Mouse (Mus musculus): ENCODE data around the gene Top1. TPM values are rescaled to one million over a fixed set of nuclear protein-coding genes. Genes with fewer than 3 reads are reported as not detected.

The Top1 gene
- polyA plus RNA-seq, 1 experiment from 2014 or later: 67.6 TPM

GRCm38 (mm10) chr2:160725877-160726864, 80.5 kb downstream of the Top1 start:
- Histone ChIP-seq H3K27me3 (ENCODE audit: control insufficient read depth, insufficient read depth, low read length) (no peaks in the 10 kb centered on the region), H3K4me2 (replicated peaks) (no peak overlapping the region), H3K4me3 (replicated peaks; ENCODE audit: low read length) (no peak overlapping the region), H3K9me3 (ENCODE audit: control insufficient read depth, low read length) (no peaks in the 10 kb centered on the region), H3K36me3 (replicated peaks; ENCODE audit: control insufficient read depth, insufficient read depth) (peaks cover 46% of the 10 kb centered on the region), H3K27ac (no peak overlapping the region), H3K9ac (no peak overlapping the region), H3K4me1 (replicated peaks; ENCODE audit: control insufficient read depth, insufficient read depth, low read length) (0 out of 2 replicates have a peak, but pooled peaks cover 7% of the 10 kb centered on the region)
- no peak for ATAC-seq (ENCODE audit: low FRiP score)
- WGBS: 79% methylated on average over 6 of the region's 6 CpGs
- DNase-seq (ENCODE audit: low spot score): no peak

GRCm38 (mm10) chr2:160728972-160729371, 83.3 kb downstream of the Top1 start:
- ATAC-seq (ENCODE audit: low FRiP score): no peak
- WGBS: 91% methylated on average over 3 of the region's 3 CpGs
- peaks cover 24% of the 10 kb centered on the region for H3K4me1 ChIP-seq (replicated peaks; ENCODE audit: control insufficient read depth, insufficient read depth, low read length)

GRCm38 (mm10) chr2:160729436-160729835, 83.7 kb downstream of the Top1 start:
- peaks cover 29% of the 10 kb centered on the region for H3K4me1 ChIP-seq (replicated peaks; ENCODE audit: control insufficient read depth, insufficient read depth, low read length)
- WGBS: 68% methylated on average over 2 of the region's 2 CpGs
- ATAC-seq (ENCODE audit: low FRiP score): no peak

More at GRCm38 (mm10) chr2:160728972-160729371, 83.3 kb downstream of the Top1 start:
- DNase-seq (ENCODE audit: low spot score): no peak
- Histone ChIP-seq H3K27me3 (ENCODE audit: control insufficient read depth, insufficient read depth, low read length) (no peaks in the 10 kb centered on the region), H3K4me2 (replicated peaks) (no peak overlapping the region), H3K27ac (no peak overlapping the region), H3K36me3 (replicated peaks; ENCODE audit: control insufficient read depth, insufficient read depth) (peaks cover 20% of the 10 kb centered on the region), H3K4me3 (replicated peaks; ENCODE audit: low read length) (no peak overlapping the region), H3K9ac (no peak overlapping the region), H3K9me3 (ENCODE audit: control insufficient read depth, low read length) (no peaks in the 10 kb centered on the region)

GRCm38 (mm10) chr2:160729851-160730796, 84.4 kb downstream of the Top1 start:
- peaks cover 35% of the 10 kb centered on the region for H3K4me1 ChIP-seq (replicated peaks; ENCODE audit: control insufficient read depth, insufficient read depth, low read length)
- 33% methylated on average over 17 of the region's 17 CpGs for WGBS
- no peaks in the 10 kb centered on the region for H3K27me3 ChIP-seq (ENCODE audit: control insufficient read depth, insufficient read depth, low read length)
- DNase-seq (ENCODE audit: low spot score): peak; percentile 50
- H3K9ac ChIP-seq: peak overlapping the region; percentile 100
- peak overlapping the region; percentile 99; the same call in 1 of the 2 replicates for H3K27ac ChIP-seq
- H3K36me3 ChIP-seq (replicated peaks; ENCODE audit: control insufficient read depth, insufficient read depth): peaks cover 14% of the 10 kb centered on the region
- no peak for ATAC-seq (ENCODE audit: low FRiP score)
- H3K4me2 ChIP-seq (replicated peaks): peak overlapping the region; percentile 88
- H3K4me3 ChIP-seq (replicated peaks; ENCODE audit: low read length): peak overlapping the region; percentile 93
- H3K9me3 ChIP-seq (ENCODE audit: control insufficient read depth, low read length): no peaks in the 10 kb centered on the region

More at GRCm38 (mm10) chr2:160729436-160729835, 83.7 kb downstream of the Top1 start:
- Histone ChIP-seq H3K27me3 (ENCODE audit: control insufficient read depth, insufficient read depth, low read length) (no peaks in the 10 kb centered on the region), H3K36me3 (replicated peaks; ENCODE audit: control insufficient read depth, insufficient read depth) (peaks cover 18% of the 10 kb centered on the region), H3K9me3 (ENCODE audit: control insufficient read depth, low read length) (no peaks in the 10 kb centered on the region), H3K9ac (no peak overlapping the region), H3K27ac (no peak overlapping the region), H3K4me3 (replicated peaks; ENCODE audit: low read length) (no peak overlapping the region), H3K4me2 (replicated peaks) (no peak overlapping the region)
- no peak for DNase-seq (ENCODE audit: low spot score)

- H3K4me2 ChIP-seq (replicated peaks): peak overlapping the region; percentile 88
- peak overlapping the region; percentile 100 for H3K9ac ChIP-seq
- WGBS: 7% methylated on average over 19 of the region's 19 CpGs
- H3K36me3 ChIP-seq (replicated peaks; ENCODE audit: control insufficient read depth, insufficient read depth): 0 out of 2 replicates have a peak, but pooled peaks cover 10% of the 10 kb centered on the region
- ATAC-seq (ENCODE audit: low FRiP score) (no peak; the same call in 1 of the 2 replicates), DNase-seq (ENCODE audit: low spot score) (no peak)
- H3K27me3 ChIP-seq (ENCODE audit: control insufficient read depth, insufficient read depth, low read length): no peaks in the 10 kb centered on the region
- peak overlapping the region; percentile 93 for H3K4me3 ChIP-seq (replicated peaks; ENCODE audit: low read length)
- peak overlapping the region; percentile 99 for H3K27ac ChIP-seq
- peaks cover 40% of the 10 kb centered on the region for H3K4me1 ChIP-seq (replicated peaks; ENCODE audit: control insufficient read depth, insufficient read depth, low read length)
- no peaks in the 10 kb centered on the region for H3K9me3 ChIP-seq (ENCODE audit: control insufficient read depth, low read length)
These were observed 85.1 kb downstream of the Top1 start for GRCm38 (mm10) chr2:160730797-160731116.

GRCm38 (mm10) chr2:160731117-160731838, 85.6 kb downstream of the Top1 start, which contains the start of gene Plcg1:
Gene Plcg1, plus strand, starts transcription at chr2:160731300.
- peaks cover 11% of the 10 kb centered on the region; the same call in 1 of the 2 replicates for H3K36me3 ChIP-seq (replicated peaks; ENCODE audit: control insufficient read depth, insufficient read depth)
- peak; percentile 95 for ATAC-seq (ENCODE audit: low FRiP score)
- DNase-seq (ENCODE audit: low spot score): peak; percentile 93
- H3K27ac ChIP-seq: peak within 1 kb of the TSS; percentile 99
- under 1% methylated on average over 84 of the region's 99 CpGs for WGBS
- peaks cover 45% of the 10 kb centered on the region for H3K4me1 ChIP-seq (replicated peaks; ENCODE audit: control insufficient read depth, insufficient read depth, low read length)
- H3K9me3 ChIP-seq (ENCODE audit: control insufficient read depth, low read length): no peaks in the 10 kb centered on the region
- peak within 1 kb of the TSS; percentile 93 for H3K4me3 ChIP-seq (replicated peaks; ENCODE audit: low read length)
- peak within 1 kb of the TSS; percentile 88 for H3K4me2 ChIP-seq (replicated peaks)
- peak within 1 kb of the TSS; percentile 100 for H3K9ac ChIP-seq
- no peaks in the 10 kb centered on the region for H3K27me3 ChIP-seq (ENCODE audit: control insufficient read depth, insufficient read depth, low read length)

GRCm38 (mm10) chr2:160731839-160732261, 86.2 kb downstream of the Top1 start:
- peaks cover 47% of the 10 kb centered on the region for H3K4me1 ChIP-seq (replicated peaks; ENCODE audit: control insufficient read depth, insufficient read depth, low read length)
- ATAC-seq (ENCODE audit: low FRiP score): peak; percentile 29
- peaks cover 17% of the 10 kb centered on the region; the same call in 1 of the 2 replicates for H3K36me3 ChIP-seq (replicated peaks; ENCODE audit: control insufficient read depth, insufficient read depth)
- peak; percentile 54 for DNase-seq (ENCODE audit: low spot score)
- peak overlapping the region; percentile 88 for H3K4me2 ChIP-seq (replicated peaks)
- H3K27ac ChIP-seq: peak overlapping the region; percentile 99
- under 1% methylated on average over 32 of the region's 32 CpGs for WGBS
- peak overlapping the region; percentile 93 for H3K4me3 ChIP-seq (replicated peaks; ENCODE audit: low read length)
- no peaks in the 10 kb centered on the region for H3K9me3 ChIP-seq (ENCODE audit: control insufficient read depth, low read length)
- peak overlapping the region; percentile 100 for H3K9ac ChIP-seq
- H3K27me3 ChIP-seq (ENCODE audit: control insufficient read depth, insufficient read depth, low read length): no peaks in the 10 kb centered on the region

GRCm38 (mm10) chr2:160732420-160732995, 86.8 kb downstream of the Top1 start:
- DNase-seq (ENCODE audit: low spot score) (no peak), ATAC-seq (ENCODE audit: low FRiP score) (no peak)
- Histone ChIP-seq H3K9me3 (ENCODE audit: control insufficient read depth, low read length) (no peaks in the 10 kb centered on the region), H3K9ac (peak overlapping the region; percentile 100), H3K27me3 (ENCODE audit: control insufficient read depth, insufficient read depth, low read length) (no peaks in the 10 kb centered on the region), H3K4me1 (replicated peaks; ENCODE audit: control insufficient read depth, insufficient read depth, low read length) (peaks cover 47% of the 10 kb centered on the region), H3K4me3 (replicated peaks; ENCODE audit: low read length) (peak overlapping the region; percentile 93), H3K36me3 (replicated peaks; ENCODE audit: control insufficient read depth, insufficient read depth) (peaks cover 22% of the 10 kb centered on the region; the same call in 1 of the 2 replicates), H3K4me2 (replicated peaks) (peak overlapping the region; percentile 88), H3K27ac (no peak overlapping the region)
- 41% methylated on average over 9 of the region's 9 CpGs for WGBS
